Comparison of ENCODE assay signal across 10 mouse cellular contexts in the genomic region with DNA sequence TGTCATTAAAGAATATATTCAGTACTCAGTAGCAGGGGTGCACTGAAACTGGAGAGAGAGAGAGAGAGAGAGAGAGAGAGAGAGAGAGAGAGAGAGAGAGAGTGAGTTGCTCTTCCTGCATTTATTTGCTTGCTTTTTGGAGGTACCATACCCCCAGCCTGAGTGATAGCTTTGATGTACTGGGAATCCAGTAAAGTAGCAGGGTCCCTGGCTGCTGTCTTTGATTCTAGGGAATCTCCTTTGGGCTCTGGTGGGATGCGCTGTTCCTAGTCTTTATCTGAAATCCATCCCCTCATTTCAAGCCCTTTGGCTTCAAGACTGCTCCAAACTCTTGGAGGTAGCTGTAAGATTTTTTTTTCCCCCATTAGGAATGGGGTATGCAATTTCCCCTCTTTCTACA.
DNase-seq lines count a peak whose midpoint lies in the region; ATAC-seq and TF ChIP-seq lines count a peak whose summit lies in the region.
"Had no signal": no experiment of that assay in that cellular context is flagged by ENCODE, and none has a peak within 500 bp of the region (broad histone marks: within the 10 kb centered on the region; RNA-seq: fewer than 3 reads in every experiment).

No protein-coding gene starts in this region.

- H3K9ac ChIP-seq in hindbrain, embryonic 12.5 days: peak overlapping the region; percentile 64
- H3K9ac ChIP-seq in midbrain, embryonic 12.5 days (replicated peaks): peak overlapping the region; percentile 100

- no peaks in the 10 kb centered on the region for H3K9me3 ChIP-seq in hindbrain, embryonic 12.5 days (replicated peaks)
- no peaks in the 10 kb centered on the region for H3K9me3 ChIP-seq in midbrain, embryonic 12.5 days

- no peak for ATAC-seq in hindbrain, embryonic 12.5 days (ENCODE audit: low FRiP score)
- ATAC-seq in midbrain, embryonic 12.5 days (ENCODE audit: low FRiP score, low read depth): no peak

- peak overlapping the region; percentile 11; the same call in 1 of the 2 replicates for H3K4me3 ChIP-seq in hindbrain, embryonic 12.5 days
- H3K4me3 ChIP-seq in midbrain, embryonic 12.5 days: peak overlapping the region; percentile 99
- no peak overlapping the region for H3K4me3 ChIP-seq in kidney, adult 2 months (ENCODE audit: insufficient read depth, low read depth, low read length)

- H3K27me3 ChIP-seq in hindbrain, embryonic 12.5 days: peaks cover 27% of the 10 kb centered on the region
- peaks cover 26% of the 10 kb centered on the region for H3K27me3 ChIP-seq in midbrain, embryonic 12.5 days
- peaks cover 10% of the 10 kb centered on the region for H3K27me3 ChIP-seq in kidney, adult 2 months (replicated peaks; ENCODE audit: control insufficient read depth, insufficient read depth, low read length)

- no peaks in the 10 kb centered on the region for H3K36me3 ChIP-seq in hindbrain, embryonic 12.5 days
- H3K36me3 ChIP-seq in midbrain, embryonic 12.5 days: no peaks in the 10 kb centered on the region
- no peaks in the 10 kb centered on the region for H3K36me3 ChIP-seq in kidney, adult 2 months (ENCODE audit: control insufficient read depth, insufficient read depth, low read length)

- DNase-seq in adrenal gland, adult 2 months: peak; percentile 23
- DNase-seq in adrenal gland, postnatal 4 days (ENCODE audit: low spot score in 2 of 2): no peak
- peak; percentile 58 for DNase-seq in brain, embryonic 14.5 days (ENCODE audit: low read depth)
- DNase-seq in B cell, adult 2 months: no peak
- DNase-seq in kidney, adult 8-10 months: no peak
- DNase-seq in kidney, adult 2 months: no peak
- DNase-seq: adrenal gland, postnatal 14 days; gastrocnemius, postnatal 10 days had no signal

- peak overlapping the region; percentile 96 for H3K4me2 ChIP-seq in hindbrain, embryonic 12.5 days (replicated peaks)
- peak overlapping the region; percentile 61 for H3K4me2 ChIP-seq in midbrain, embryonic 12.5 days (replicated peaks)

- TF ChIP-seq CTCF in brain, embryonic 14.5 days (IDR thresholded peaks at IDR 0.05; ENCODE audit: borderline replicate concordance, extremely low read depth, insufficient read depth, insufficient read length): no peak
- no peak for TF ChIP-seq CTCF in kidney, adult 2 months (conservative IDR thresholded peaks at IDR 0.05; ENCODE audit: insufficient read depth, insufficient read length, low read depth, low read length)

- peak overlapping the region; percentile 100 for H3K27ac ChIP-seq in hindbrain, embryonic 12.5 days
- peak overlapping the region; percentile 100 for H3K27ac ChIP-seq in midbrain, embryonic 12.5 days (replicated peaks)
- no peak overlapping the region for H3K27ac ChIP-seq in kidney, adult 2 months (ENCODE audit: insufficient read depth, low read depth, low read length)

- H3K4me1 ChIP-seq in hindbrain, embryonic 12.5 days: peaks cover 49% of the 10 kb centered on the region
- H3K4me1 ChIP-seq in midbrain, embryonic 12.5 days: peaks cover 59% of the 10 kb centered on the region
- H3K4me1 ChIP-seq in kidney, adult 2 months (ENCODE audit: control insufficient read depth, insufficient read depth, low read length): 0 out of 2 replicates have a peak, but pooled peaks cover under 1% of the 10 kb centered on the region

- WGBS in hindbrain, embryonic 12.5 days: 5% methylated on average over 1 of the region's 1 CpGs
- WGBS in midbrain, embryonic 12.5 days: 5% methylated on average over 1 of the region's 1 CpGs
- 69% methylated on average over 1 of the region's 1 CpGs for WGBS in kidney, adult 2 months

- TF ChIP-seq POLR2A in brain, embryonic 14.5 days (IDR thresholded peaks at IDR 0.05; ENCODE audit: borderline replicate concordance, extremely low read depth, insufficient read depth, insufficient read length, poor library complexity, severe bottlenecking): no peak
- no peak for TF ChIP-seq POLR2A in kidney, adult 2 months (IDR thresholded peaks at IDR 0.05; ENCODE audit: low read depth, low read length)

Comparison
In these comparisons a context has a peak if more than half of its experiments do, and no peak if none do; other contexts are left out.
1. DNase-seq: peak in adrenal gland, adult 2 months (single experiment) and brain, embryonic 14.5 days (single experiment); none in adrenal gland, postnatal 4 days (0 of 2), B cell, adult 2 months (0 of 2), kidney, adult 8-10 months (0 of 2) and kidney, adult 2 months (single experiment).